Mouse (Mus musculus): ENCODE data around the gene Pan3. TPM values are rescaled to one million over a fixed set of nuclear protein-coding genes. Genes with fewer than 3 reads are reported as not detected.

Pan3 gene
- polyA plus RNA-seq, 1 experiment from 2014 or later: 88.9 TPM

DNA sequence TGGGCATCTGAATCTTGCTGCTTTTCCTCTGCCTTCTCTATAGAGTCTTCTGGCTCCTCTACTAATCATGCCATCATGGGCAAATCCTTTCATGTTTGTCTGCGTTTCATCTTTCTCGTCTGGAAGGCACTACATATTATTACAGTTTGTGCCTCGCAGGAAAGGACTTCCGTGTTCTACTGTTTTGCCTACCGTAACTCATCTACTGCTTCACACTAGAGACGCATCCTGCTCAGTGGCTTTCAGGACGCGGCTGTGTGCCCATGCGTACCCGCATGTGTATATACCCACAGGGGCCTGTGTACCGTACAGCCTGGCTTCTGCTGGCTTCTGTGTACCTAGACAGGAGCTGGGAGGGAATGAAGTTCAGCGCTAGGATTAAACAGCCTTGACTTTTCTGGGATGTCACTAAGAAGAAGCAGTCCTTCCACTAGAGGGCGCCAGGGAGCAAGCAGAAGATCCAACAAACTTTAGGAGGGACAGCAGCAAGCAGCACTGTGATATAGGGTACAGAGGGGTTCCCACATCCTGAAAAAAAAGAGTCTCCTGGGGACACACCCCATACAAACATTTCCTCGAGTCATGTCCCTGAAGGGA lies 153.8 kb downstream of the Pan3 start:
- H3K4me1 ChIP-seq (ENCODE audit: control insufficient read depth, insufficient read depth, low read length): no peaks in the 10 kb centered on the region
- H3K9ac ChIP-seq (ENCODE audit: low read depth, low read length): no peak overlapping the region
- ATAC-seq (ENCODE audit: low FRiP score, low TSS enrichment): no peak
- no peak overlapping the region for H3K4me3 ChIP-seq (ENCODE audit: low read length)
- no peak overlapping the region; the same call in 1 of the 2 replicates for H3K4me2 ChIP-seq (replicated peaks; ENCODE audit: low read depth, low read length)
- H3K36me3 ChIP-seq (ENCODE audit: control insufficient read depth, insufficient read depth, low read length): no peaks in the 10 kb centered on the region
- 34% methylated on average over 14 of the region's 14 CpGs for WGBS
- H3K27me3 ChIP-seq (ENCODE audit: control insufficient read depth, insufficient read depth, low read length): no peaks in the 10 kb centered on the region
- H3K9me3 ChIP-seq (ENCODE audit: control insufficient read depth, low read length): no peaks in the 10 kb centered on the region
- H3K27ac ChIP-seq (ENCODE audit: low read depth, low read length): no peak overlapping the region

GRCm38 (mm10) chr5:147584648-147585047 lies 154.7 kb downstream of the Pan3 start:
- peak overlapping the region; percentile 17; the same call in 1 of the 2 replicates for H3K27ac ChIP-seq (ENCODE audit: low read depth, low read length)

GRCm38 (mm10) chr5:147585070-147585469 lies 155.1 kb downstream of the Pan3 start:
- H3K9me3 ChIP-seq (ENCODE audit: control insufficient read depth, low read length): no peaks in the 10 kb centered on the region
- ATAC-seq (ENCODE audit: low FRiP score, low TSS enrichment): no peak
- no peak overlapping the region for H3K27ac ChIP-seq (ENCODE audit: low read depth, low read length)
- no peak overlapping the region for H3K4me2 ChIP-seq (replicated peaks; ENCODE audit: low read depth, low read length)
- H3K4me3 ChIP-seq (ENCODE audit: low read length): no peak overlapping the region
- no peaks in the 10 kb centered on the region for H3K27me3 ChIP-seq (ENCODE audit: control insufficient read depth, insufficient read depth, low read length)
- no peaks in the 10 kb centered on the region for H3K36me3 ChIP-seq (ENCODE audit: control insufficient read depth, insufficient read depth, low read length)
- H3K9ac ChIP-seq (ENCODE audit: low read depth, low read length): no peak overlapping the region
- H3K4me1 ChIP-seq (ENCODE audit: control insufficient read depth, insufficient read depth, low read length): 0 out of 2 replicates have a peak, but pooled peaks cover 7% of the 10 kb centered on the region
- WGBS: 68% methylated on average over 1 of the region's 1 CpGs

More at GRCm38 (mm10) chr5:147584648-147585047, 154.7 kb downstream of the Pan3 start:
- no peaks in the 10 kb centered on the region for H3K9me3 ChIP-seq (ENCODE audit: control insufficient read depth, low read length)
- ATAC-seq (ENCODE audit: low FRiP score, low TSS enrichment): no peak
- H3K27me3 ChIP-seq (ENCODE audit: control insufficient read depth, insufficient read depth, low read length): no peaks in the 10 kb centered on the region
- 0 out of 2 replicates have a peak, but pooled peaks cover 2% of the 10 kb centered on the region for H3K4me1 ChIP-seq (ENCODE audit: control insufficient read depth, insufficient read depth, low read length)
- H3K4me3 ChIP-seq (ENCODE audit: low read length): no peak overlapping the region
- H3K4me2 ChIP-seq (replicated peaks; ENCODE audit: low read depth, low read length): no peak overlapping the region
- 72% methylated on average over 9 of the region's 9 CpGs for WGBS
- no peak overlapping the region for H3K9ac ChIP-seq (ENCODE audit: low read depth, low read length)
- no peaks in the 10 kb centered on the region for H3K36me3 ChIP-seq (ENCODE audit: control insufficient read depth, insufficient read depth, low read length)

DNA sequence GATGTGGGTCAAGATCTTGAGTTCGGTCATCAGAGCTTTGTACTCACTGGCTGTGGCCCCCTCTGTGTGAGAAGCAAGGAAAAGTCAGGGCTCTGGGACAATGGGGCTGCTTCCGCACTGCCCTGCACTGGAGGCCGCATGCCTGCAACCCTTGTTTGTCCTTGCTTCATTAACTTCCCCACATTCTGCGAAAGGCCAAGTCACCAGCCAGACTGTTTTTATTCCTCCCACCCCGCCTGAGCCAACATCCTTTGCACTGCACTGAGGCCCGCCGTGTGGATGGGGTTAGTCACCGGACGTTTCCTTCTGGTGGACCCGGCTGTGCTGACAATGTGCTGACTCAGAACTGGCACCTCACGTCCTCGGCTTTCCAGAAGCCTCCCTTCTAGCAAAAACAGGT lies 159.9 kb downstream of the Pan3 start:
- H3K36me3 ChIP-seq (ENCODE audit: control insufficient read depth, insufficient read depth, low read length): no peaks in the 10 kb centered on the region

DNA sequence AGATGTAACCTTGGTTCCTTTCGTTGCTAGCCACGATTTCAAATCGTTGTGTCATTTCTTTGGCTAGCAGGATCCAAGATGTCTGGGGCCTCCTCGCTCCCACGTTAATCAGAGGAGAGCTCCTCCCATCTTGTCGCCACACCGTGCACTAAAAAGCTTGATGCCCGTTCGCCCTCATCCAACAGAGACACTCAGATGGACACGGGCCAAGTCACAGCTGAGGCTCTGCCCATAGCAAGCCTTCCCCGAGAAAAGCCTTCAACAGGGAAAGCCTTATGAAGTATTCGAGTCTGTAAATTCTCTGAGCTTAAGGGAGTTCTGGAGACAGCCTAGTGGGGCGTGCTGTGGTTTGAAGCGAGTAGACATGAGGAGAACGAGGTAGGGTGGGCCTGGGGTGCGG lies 167.9 kb downstream of the Pan3 start:
- Histone ChIP-seq H3K4me2 (replicated peaks; ENCODE audit: low read depth, low read length) (no peak overlapping the region), H3K9ac (ENCODE audit: low read depth, low read length) (no peak overlapping the region), H3K27ac (ENCODE audit: low read depth, low read length) (no peak overlapping the region), H3K4me1 (ENCODE audit: control insufficient read depth, insufficient read depth, low read length) (no peaks in the 10 kb centered on the region), H3K27me3 (ENCODE audit: control insufficient read depth, insufficient read depth, low read length) (no peaks in the 10 kb centered on the region; the same call in 1 of the 2 replicates), H3K9me3 (ENCODE audit: control insufficient read depth, low read length) (no peaks in the 10 kb centered on the region), H3K36me3 (ENCODE audit: control insufficient read depth, insufficient read depth, low read length) (no peaks in the 10 kb centered on the region), H3K4me3 (ENCODE audit: low read length) (no peak overlapping the region)
- ATAC-seq (ENCODE audit: low FRiP score, low TSS enrichment): no peak
- WGBS: 74% methylated on average over 16 of the region's 16 CpGs

More for the DNA sequence above, 159.9 kb downstream of the Pan3 start:
- Histone ChIP-seq H3K4me1 (ENCODE audit: control insufficient read depth, insufficient read depth, low read length) (0 out of 2 replicates have a peak, but pooled peaks cover 8% of the 10 kb centered on the region), H3K27ac (ENCODE audit: low read depth, low read length) (peak overlapping the region; percentile 59; the same call in 1 of the 2 replicates), H3K4me2 (replicated peaks; ENCODE audit: low read depth, low read length) (no peak overlapping the region), H3K4me3 (ENCODE audit: low read length) (no peak overlapping the region), H3K27me3 (ENCODE audit: control insufficient read depth, insufficient read depth, low read length) (no peaks in the 10 kb centered on the region; the same call in 1 of the 2 replicates), H3K9me3 (ENCODE audit: control insufficient read depth, low read length) (no peaks in the 10 kb centered on the region), H3K9ac (ENCODE audit: low read depth, low read length) (no peak overlapping the region)
- 14% methylated on average over 12 of the region's 12 CpGs for WGBS
- peak; percentile 89 for ATAC-seq (ENCODE audit: low FRiP score, low TSS enrichment)

Other genes starting within 250 kb of the Pan3 start
- gene Gsx1, start 241.5 kb upstream of the Pan3 start, polyA plus RNA-seq (2014; fragmentation: Nextera tagmentation; extraction: Ambion mirVana): not detected in 2 replicates
- gene Pdx1, start 160.2 kb upstream of the Pan3 start, polyA plus RNA-seq (2014; fragmentation: Nextera tagmentation; extraction: Ambion mirVana): 0.19 TPM in 1 of 2 replicates, not detected in the other
- not detected in 2 replicates for gene Cdx2, start 122.9 kb upstream of the Pan3 start, polyA plus RNA-seq (2014; fragmentation: Nextera tagmentation; extraction: Ambion mirVana)
- not detected in 2 replicates for gene Urad, start 107.7 kb upstream of the Pan3 start, polyA plus RNA-seq (2014; fragmentation: Nextera tagmentation; extraction: Ambion mirVana)
- not detected in 2 replicates for gene Flt3, start 29.7 kb upstream of the Pan3 start, polyA plus RNA-seq (2014; fragmentation: Nextera tagmentation; extraction: Ambion mirVana)

Measured in kidney, embryonic 14.5 days (tissue).